Mouse (Mus musculus): Measurements from ENCODE around the gene Tet2.

GRCm38 (mm10) chr3:133506289-133506954 lies 38.5 kb downstream of the Tet2 start:
- no peak for TF ChIP-seq CTCF (IDR thresholded peaks at IDR 0.05; ENCODE audit: low read depth, low read length)
- no peak for TF ChIP-seq POLR2A (IDR thresholded peaks at IDR 0.05; ENCODE audit: insufficient read depth, low read length)
